Mouse (Mus musculus) kidney, adult 2 months (tissue): ENCODE data around the gene Zfp385c.
A peak's percentile ranks its signal among the peaks of the same experiment; 100 is the strongest.

ENCODE experiments used
- CTCF ChIP-seq: fragments of 200-500 bp; conservative IDR thresholded peaks from 2 replicates; pipeline ENCODE4 v1.5.1; 2011; ENCODE audit warnings: low read depth, mild to moderate bottlenecking, control low read depth, low read length, moderate library complexity, mixed read lengths; ENCODE audit not compliant: insufficient read depth, insufficient read length
- POLR2A ChIP-seq: fragments of 200-500 bp; IDR thresholded peaks from one replicate; pipeline ENCODE4 v1.6.1; 2011; ENCODE audit warnings: low read depth, low read length, control low read depth

- TF ChIP-seq CTCF (no peak), POLR2A (peak; percentile 59)
Observed at GRCm38 (mm10) chr11:100619485-100619975, 72.7 kb downstream of the Zfp385c start.
